Comparison of ENCODE assay signal across 15 mouse cellular contexts in the genomic region with DNA sequence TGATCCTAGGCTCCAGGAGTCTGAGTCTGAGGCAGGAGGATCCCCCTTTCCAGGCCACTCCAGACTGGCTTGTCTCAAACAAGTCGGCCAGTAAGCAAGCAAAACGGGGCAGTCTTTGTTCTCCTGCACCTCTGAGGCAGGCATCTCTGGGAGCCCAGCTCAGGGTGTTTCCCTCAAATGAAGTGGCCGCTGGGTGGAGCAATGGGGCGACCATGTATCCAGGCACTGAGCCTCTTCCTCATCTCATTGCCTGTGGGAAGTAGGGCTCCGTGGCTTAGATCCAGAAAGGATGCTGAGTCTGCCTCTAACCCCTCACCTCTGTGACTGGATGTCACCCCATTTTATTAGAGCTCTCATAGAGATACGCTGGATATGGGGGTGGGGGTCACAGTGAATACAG. TPM values are rescaled to one million over a fixed set of nuclear protein-coding genes. Genes with fewer than 3 reads are reported as not detected.
DNase-seq lines count a peak whose midpoint lies in the region; ATAC-seq and TF ChIP-seq lines count a peak whose summit lies in the region.
"Had no signal": no experiment of that assay in that cellular context is flagged by ENCODE, and none has a peak within 500 bp of the region (broad histone marks: within the 10 kb centered on the region; RNA-seq: fewer than 3 reads in every experiment).

No protein-coding gene starts in this region.

- H3K27ac ChIP-seq in hindbrain, embryonic 10.5 days: peak overlapping the region; percentile 45
- no peak overlapping the region for H3K27ac ChIP-seq in hindbrain, embryonic 13.5 days
- H3K27ac ChIP-seq in lung, postnatal 0 days (ENCODE audit: low read length): no peak overlapping the region
- no peak overlapping the region for H3K27ac ChIP-seq in stomach, postnatal 0 days (replicated peaks)
- H3K27ac ChIP-seq: forebrain, embryonic 13.5 days; limb, embryonic 13.5 days; neural tube, embryonic 13.5 days had no signal

- no peak for ATAC-seq in hindbrain, embryonic 13.5 days (ENCODE audit: low FRiP score)
- ATAC-seq in lung, postnatal 0 days: no peak
- no peak for ATAC-seq in stomach, postnatal 0 days (ENCODE audit: low FRiP score, low TSS enrichment)
- ATAC-seq: forebrain, embryonic 13.5 days had no signal

- H3K9me3 ChIP-seq in hindbrain, embryonic 10.5 days: no peaks in the 10 kb centered on the region
- no peaks in the 10 kb centered on the region for H3K9me3 ChIP-seq in hindbrain, embryonic 13.5 days
- no peaks in the 10 kb centered on the region for H3K9me3 ChIP-seq in lung, postnatal 0 days (ENCODE audit: low read length)
- no peaks in the 10 kb centered on the region for H3K9me3 ChIP-seq in stomach, postnatal 0 days (ENCODE audit: control insufficient read depth, low read length)
- H3K9me3 ChIP-seq: forebrain, embryonic 13.5 days; limb, embryonic 13.5 days; neural tube, embryonic 13.5 days had no signal

- 36% methylated on average over 6 of the region's 6 CpGs for WGBS in hindbrain, embryonic 10.5 days
- 34% methylated on average over 6 of the region's 6 CpGs for WGBS in hindbrain, embryonic 13.5 days
- WGBS in lung, postnatal 0 days: 32% methylated on average over 6 of the region's 6 CpGs
- WGBS in stomach, postnatal 0 days: 32% methylated on average over 6 of the region's 6 CpGs

- H3K4me3 ChIP-seq in hindbrain, embryonic 10.5 days: no peak overlapping the region
- no peak overlapping the region for H3K4me3 ChIP-seq in hindbrain, embryonic 13.5 days
- H3K4me3 ChIP-seq in lung, postnatal 0 days (ENCODE audit: low read depth, low read length): no peak overlapping the region
- H3K4me3 ChIP-seq in stomach, postnatal 0 days (ENCODE audit: low read depth, low read length): no peak overlapping the region
- H3K4me3 ChIP-seq: forebrain, embryonic 13.5 days; limb, embryonic 13.5 days; neural tube, embryonic 13.5 days had no signal

- H3K9ac ChIP-seq in hindbrain, embryonic 13.5 days: no peak overlapping the region
- H3K9ac ChIP-seq in lung, postnatal 0 days (replicated peaks; ENCODE audit: low read depth): no peak overlapping the region
- no peak overlapping the region for H3K9ac ChIP-seq in stomach, postnatal 0 days (ENCODE audit: low read length)
- H3K9ac ChIP-seq: forebrain, embryonic 13.5 days; limb, embryonic 13.5 days; neural tube, embryonic 13.5 days had no signal

- H3K36me3 ChIP-seq in hindbrain, embryonic 10.5 days: no peaks in the 10 kb centered on the region
- H3K36me3 ChIP-seq in hindbrain, embryonic 13.5 days: no peaks in the 10 kb centered on the region
- H3K36me3 ChIP-seq in lung, postnatal 0 days (ENCODE audit: insufficient read depth, low read length): no peaks in the 10 kb centered on the region
- no peaks in the 10 kb centered on the region for H3K36me3 ChIP-seq in stomach, postnatal 0 days (ENCODE audit: control insufficient read depth, insufficient read depth, low read length)
- H3K36me3 ChIP-seq: limb, embryonic 13.5 days; neural tube, embryonic 13.5 days had no signal

- no peak for TF ChIP-seq EP300 in lung, postnatal 0 days (IDR thresholded peaks at IDR 0.05)
- TF ChIP-seq EP300 in stomach, postnatal 0 days (optimal IDR thresholded peaks at IDR 0.05): no peak

- DNase-seq in hindbrain, embryonic 10.5 days (ENCODE audit: low spot score): no peak
- no peak for DNase-seq in lung, postnatal 0 days (ENCODE audit: low spot score)
- no peak for DNase-seq in lung, postnatal 10 days
- DNase-seq in embryo, embryonic 10.5 days (ENCODE audit: low spot score): peak; percentile 39
- DNase-seq in stomach, postnatal 0 days (ENCODE audit: low spot score): peak; percentile 36
- no peak for DNase-seq in gastrocnemius, postnatal 36 days
- DNase-seq: cerebellum, adult 9-11 months; heart, postnatal 4 days; kidney, adult 2 months; midbrain, embryonic 14.5 days had no signal

- intact Hi-C loops in gastrocnemius, postnatal 36 days (cut with DNase I): no loop called here

- peak; percentile 19 for TF ChIP-seq CTCF in lung, postnatal 0 days (IDR thresholded peaks at IDR 0.05)
- peak; percentile 43 for TF ChIP-seq CTCF in stomach, postnatal 0 days (IDR thresholded peaks at IDR 0.05; ENCODE audit: low read depth)

- H3K4me1 ChIP-seq in hindbrain, embryonic 10.5 days (replicated peaks): peaks cover 11% of the 10 kb centered on the region; the same call in 1 of the 2 replicates
- no peaks in the 10 kb centered on the region for H3K4me1 ChIP-seq in hindbrain, embryonic 13.5 days (replicated peaks)
- no peaks in the 10 kb centered on the region for H3K4me1 ChIP-seq in lung, postnatal 0 days (ENCODE audit: insufficient read depth, low read depth, low read length)
- H3K4me1 ChIP-seq in stomach, postnatal 0 days (replicated peaks; ENCODE audit: control insufficient read depth, insufficient read depth): no peaks in the 10 kb centered on the region
- H3K4me1 ChIP-seq: forebrain, embryonic 13.5 days; limb, embryonic 13.5 days; neural tube, embryonic 13.5 days had no signal

- peaks cover 7% of the 10 kb centered on the region for H3K27me3 ChIP-seq in hindbrain, embryonic 10.5 days (ENCODE audit: insufficient read depth, poor library complexity, severe bottlenecking)
- no peaks in the 10 kb centered on the region for H3K27me3 ChIP-seq in hindbrain, embryonic 13.5 days
- no peaks in the 10 kb centered on the region for H3K27me3 ChIP-seq in lung, postnatal 0 days (replicated peaks; ENCODE audit: insufficient read depth, low read length)
- no peaks in the 10 kb centered on the region; the same call in 1 of the 2 replicates for H3K27me3 ChIP-seq in stomach, postnatal 0 days (ENCODE audit: control insufficient read depth, insufficient read depth, low read length)
- H3K27me3 ChIP-seq: forebrain, embryonic 13.5 days; limb, embryonic 13.5 days; neural tube, embryonic 13.5 days had no signal

- H3K4me2 ChIP-seq in hindbrain, embryonic 13.5 days: no peak overlapping the region
- no peak overlapping the region for H3K4me2 ChIP-seq in lung, postnatal 0 days (replicated peaks; ENCODE audit: low read depth, low read length)
- no peak overlapping the region for H3K4me2 ChIP-seq in stomach, postnatal 0 days (replicated peaks; ENCODE audit: low read depth)
- H3K4me2 ChIP-seq: forebrain, embryonic 13.5 days; limb, embryonic 13.5 days; neural tube, embryonic 13.5 days had no signal

RNA-seq across cellular contexts. Expression of gene Tmprss6, which starts 1.6 kb away (rescaled TPM):
- not detected in 2 replicates for polyA plus RNA-seq in hindbrain, embryonic 10.5 days (2016; fragmentation: Nextera tagmentation; extraction: Ambion mirVana)
- polyA plus RNA-seq in hindbrain, embryonic 13.5 days (2015; fragmentation: Nextera tagmentation; extraction: Ambion mirVana): 0.23 and 0.31 TPM in 2 replicates
- 0.20 and 0.23 TPM in 2 replicates for polyA plus RNA-seq in lung, postnatal 0 days (2015; fragmentation: Nextera tagmentation; extraction: Ambion mirVana)
- polyA plus RNA-seq in stomach, postnatal 0 days (2015; fragmentation: Nextera tagmentation; extraction: Ambion mirVana): 0.48 and 0.50 TPM in 2 replicates
- not detected for total RNA-seq in gastrocnemius, postnatal 36 days (2021)
- total RNA-seq: heart, postnatal 4 days had no signal
- polyA plus RNA-seq: forebrain, embryonic 13.5 days had no signal

RNA-seq across cellular contexts. Expression of gene Il2rb, which starts 28.3 kb away (rescaled TPM):
- not detected in 2 replicates for polyA plus RNA-seq in hindbrain, embryonic 10.5 days (2016; fragmentation: Nextera tagmentation; extraction: Ambion mirVana)
- 0.05 and 0.13 TPM in 2 replicates for polyA plus RNA-seq in hindbrain, embryonic 13.5 days (2015; fragmentation: Nextera tagmentation; extraction: Ambion mirVana)
- polyA plus RNA-seq in lung, postnatal 0 days (2015; fragmentation: Nextera tagmentation; extraction: Ambion mirVana): 0.63 and 0.67 TPM in 2 replicates
- 0.24 and 0.30 TPM in 2 replicates for polyA plus RNA-seq in stomach, postnatal 0 days (2015; fragmentation: Nextera tagmentation; extraction: Ambion mirVana)
- not detected for total RNA-seq in gastrocnemius, postnatal 36 days (2021)
- total RNA-seq: gastrocnemius, adult 18-20 months had no signal
- polyA plus RNA-seq: forebrain, embryonic 13.5 days had no signal

RNA-seq across cellular contexts. Expression of gene Kctd17, which starts 38.4 kb away (rescaled TPM):
- 66.4 and 73.5 TPM in 2 replicates for polyA plus RNA-seq in hindbrain, embryonic 10.5 days (2016; fragmentation: Nextera tagmentation; extraction: Ambion mirVana)
- 114 and 116 TPM in 2 replicates for polyA plus RNA-seq in hindbrain, embryonic 13.5 days (2015; fragmentation: Nextera tagmentation; extraction: Ambion mirVana)
- 23.4 and 27.4 TPM in 2 replicates for polyA plus RNA-seq in lung, postnatal 0 days (2015; fragmentation: Nextera tagmentation; extraction: Ambion mirVana)
- polyA plus RNA-seq in stomach, postnatal 0 days (2015; fragmentation: Nextera tagmentation; extraction: Ambion mirVana): 25.9 and 26.2 TPM in 2 replicates
- total RNA-seq in gastrocnemius, postnatal 36 days (2021): 10 to 100 TPM; 14.2 to 15.9 TPM

Comparison
In these comparisons a context has a peak if more than half of its experiments do, and no peak if none do; other contexts are left out.
1. DNase-seq: peak in embryo, embryonic 10.5 days (single experiment) and stomach, postnatal 0 days (single experiment); none in hindbrain, embryonic 10.5 days (single experiment), lung, postnatal 0 days (single experiment), lung, postnatal 10 days (single experiment) and gastrocnemius, postnatal 36 days (0 of 2).